Mouse (Mus musculus): Measurements from ENCODE around the gene Itfg2. TPM values are rescaled to one million over a fixed set of nuclear protein-coding genes. Genes with fewer than 3 reads are reported as not detected.

The Itfg2 gene
- total RNA-seq (2021) = 10 to 100 TPM; 16.4 to 19.9 TPM
- long read RNA-seq, experiment 1, transcript Itfg2-201 (12 exons, 2,320 nt) = major isoform, 26 of 34 reads
- long read RNA-seq, experiment 1, partial matches to known transcripts = 1 of 34 reads
- long read RNA-seq, experiment 1, other reads (novel, unspliced or antisense) = 4 of 34 reads
- long read RNA-seq, experiment 2, transcript Itfg2-201 (12 exons, 2,320 nt) = major isoform, 16 of 22 reads
- long read RNA-seq, experiment 2, partial matches to known transcripts = 0 of 22 reads
- long read RNA-seq, experiment 2, other reads (novel, unspliced or antisense) = 2 of 22 reads

GRCm38 (mm10) chr6:128424269-128425019 is at the start of gene Itfg2:
Itfg2 (minus strand) TSS chr6:128424931.
- peak; percentile 97 for DNase-seq (ENCODE audit: low spot score)

DNA sequence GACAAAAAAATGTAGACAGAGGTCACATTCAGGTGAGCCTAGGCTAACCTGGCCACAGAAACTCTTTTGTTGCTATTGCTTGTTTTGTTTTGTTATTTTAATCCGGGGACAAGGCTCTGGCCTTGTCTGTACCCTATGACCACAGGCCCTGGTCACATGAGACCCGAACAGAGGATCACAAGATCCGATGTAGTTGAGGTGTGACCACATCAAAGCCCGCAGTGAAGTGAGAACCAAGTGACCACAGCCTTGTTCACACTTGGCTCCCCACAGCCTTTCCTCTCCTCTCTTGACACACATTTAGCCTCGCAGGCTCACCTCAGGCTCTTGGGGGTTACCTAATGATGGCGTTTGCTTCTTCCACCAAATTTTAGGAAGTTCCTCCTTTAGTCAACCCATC is 49.4 kb upstream of the Itfg2 start:
- DNase-seq (ENCODE audit: low spot score) = no peak

DNA sequence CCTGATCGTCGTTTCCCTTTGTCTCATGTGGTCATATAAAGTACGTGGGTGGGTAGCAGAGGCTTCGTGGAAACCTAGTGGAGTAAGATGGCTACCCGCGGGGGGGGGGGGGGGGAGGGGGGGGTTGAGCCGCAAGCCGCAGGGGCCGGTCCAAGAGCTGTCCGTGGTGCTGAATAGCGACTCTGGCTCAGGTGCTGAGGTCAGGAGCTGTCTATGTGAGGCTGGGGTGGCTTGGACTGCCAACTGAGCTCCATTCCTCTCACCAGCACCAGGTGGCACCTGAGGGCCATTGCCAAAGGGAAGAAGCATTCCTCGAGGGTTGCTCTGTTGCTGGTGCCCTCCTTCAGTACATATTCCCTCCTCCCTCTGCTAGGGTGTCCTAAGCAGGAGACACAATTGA is 44.7 kb upstream of the Itfg2 start:
- DNase-seq (ENCODE audit: low spot score) = no peak

- DNase-seq (ENCODE audit: low spot score) = no peak
Measured at GRCm38 (mm10) chr6:128467298-128467697, 42.6 kb upstream of the Itfg2 start.

GRCm38 (mm10) chr6:128466563-128466962 is 41.8 kb upstream of the Itfg2 start:
- DNase-seq (ENCODE audit: low spot score) = no peak

- DNase-seq (ENCODE audit: low spot score) = no peak
Measured at GRCm38 (mm10) chr6:128466043-128466442, 41.3 kb upstream of the Itfg2 start.

GRCm38 (mm10) chr6:128464996-128465395 is 40.3 kb upstream of the Itfg2 start:
- DNase-seq (ENCODE audit: low spot score) = no peak

DNA sequence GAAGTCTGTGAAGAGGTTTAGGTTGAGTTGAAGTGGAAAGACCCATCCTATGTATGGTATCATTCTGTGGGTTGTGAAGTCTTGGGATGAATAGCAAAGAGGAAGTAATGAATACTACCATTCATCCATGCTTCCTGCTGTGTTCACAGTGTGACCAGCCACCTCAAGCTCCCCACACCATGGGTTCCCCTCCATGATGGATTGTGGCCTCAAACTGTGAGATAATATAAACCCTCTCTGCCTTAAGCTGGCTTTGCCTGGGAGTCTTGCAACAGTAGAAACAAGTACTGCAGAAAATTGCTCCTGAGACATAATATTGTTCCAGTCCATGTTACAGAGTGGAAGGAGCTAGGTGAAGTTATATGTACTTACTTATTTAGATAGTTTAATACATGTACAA is 36.9 kb upstream of the Itfg2 start:
- no peak for DNase-seq (ENCODE audit: low spot score)

GRCm38 (mm10) chr6:128460729-128461503 is 36.2 kb upstream of the Itfg2 start:
- DNase-seq (ENCODE audit: low spot score) = no peak

DNA sequence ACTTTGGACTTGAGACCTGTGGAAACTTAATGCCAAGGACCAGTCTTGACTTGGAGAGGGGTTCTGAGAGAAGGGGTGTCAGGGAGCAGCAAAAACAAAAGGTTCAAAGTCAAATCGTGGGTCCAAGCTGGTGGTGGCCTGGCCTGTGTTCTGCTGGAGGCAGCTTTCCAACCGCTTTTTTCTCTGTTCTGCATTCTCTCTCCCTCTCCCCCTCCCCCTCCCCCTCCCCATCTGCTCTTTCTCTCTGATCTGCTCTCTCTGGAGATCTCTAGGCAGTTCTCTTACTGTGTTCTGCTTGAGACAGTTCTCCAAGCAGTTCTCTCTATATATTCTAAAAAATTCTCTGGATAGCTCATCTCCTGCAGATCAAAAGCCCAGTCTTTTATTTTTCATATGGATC is 35.6 kb upstream of the Itfg2 start:
- DNase-seq (ENCODE audit: low spot score) = no peak

DNA sequence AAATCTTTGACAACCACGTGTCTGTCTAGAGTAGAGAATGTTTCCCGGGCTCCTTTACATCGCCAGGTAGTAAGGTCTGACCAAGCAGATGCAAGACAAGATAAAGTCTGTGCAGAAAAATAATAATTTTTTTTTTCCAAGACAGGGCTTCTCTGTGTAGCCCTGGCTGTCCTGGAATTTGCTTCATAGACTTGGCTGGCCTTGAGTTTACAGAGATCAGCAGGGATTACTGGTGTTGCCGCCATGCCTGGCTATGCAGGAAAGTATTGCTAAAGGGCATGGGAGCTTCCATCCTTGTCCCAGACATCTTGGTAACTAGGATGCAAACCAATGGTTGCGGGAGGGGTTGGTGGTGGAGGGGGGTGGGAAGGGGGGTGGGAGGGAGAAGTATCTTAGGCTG is 32.5 kb upstream of the Itfg2 start:
- no peak for DNase-seq (ENCODE audit: low spot score)

DNA sequence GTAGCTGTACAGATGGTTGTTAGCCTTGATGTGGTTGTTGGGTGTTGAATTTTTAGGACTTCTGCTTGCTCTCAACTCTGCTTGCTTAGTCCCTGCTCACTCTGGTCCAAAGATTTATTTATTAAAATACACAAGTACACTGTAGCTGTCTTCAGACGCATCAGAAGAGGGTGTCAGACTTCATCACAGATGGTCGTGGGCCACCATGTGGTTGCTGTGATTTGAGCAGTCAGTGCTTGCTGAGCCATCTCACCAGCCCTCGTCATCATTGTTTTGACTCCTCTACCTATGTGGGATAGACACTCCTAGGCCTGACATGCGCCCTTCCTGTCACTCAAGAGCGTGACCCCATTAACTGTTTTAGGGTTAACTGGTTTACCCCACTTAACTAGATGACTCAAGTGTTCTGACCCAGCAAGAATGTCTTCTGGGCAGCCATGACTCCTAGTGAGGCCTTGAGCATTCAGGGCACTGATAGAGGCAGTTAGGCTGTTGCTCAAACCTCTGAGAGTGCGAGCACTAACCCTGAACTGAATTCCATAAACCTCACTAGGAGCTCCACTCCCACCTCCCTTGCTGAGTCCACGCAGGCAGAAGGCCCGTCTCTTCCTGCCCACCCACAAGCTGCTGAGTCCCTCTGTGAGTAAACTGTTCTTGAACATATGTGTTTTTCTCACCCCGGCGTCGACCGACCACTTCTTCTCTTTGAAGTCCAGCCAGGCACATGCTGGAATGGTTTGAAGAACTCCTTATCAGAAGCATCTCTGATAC is 31.3 kb upstream of the Itfg2 start:
- DNase-seq (ENCODE audit: low spot score) = no peak

- no peak for DNase-seq (ENCODE audit: low spot score)
Measured at GRCm38 (mm10) chr6:128447063-128447462, 22.3 kb upstream of the Itfg2 start.

DNA sequence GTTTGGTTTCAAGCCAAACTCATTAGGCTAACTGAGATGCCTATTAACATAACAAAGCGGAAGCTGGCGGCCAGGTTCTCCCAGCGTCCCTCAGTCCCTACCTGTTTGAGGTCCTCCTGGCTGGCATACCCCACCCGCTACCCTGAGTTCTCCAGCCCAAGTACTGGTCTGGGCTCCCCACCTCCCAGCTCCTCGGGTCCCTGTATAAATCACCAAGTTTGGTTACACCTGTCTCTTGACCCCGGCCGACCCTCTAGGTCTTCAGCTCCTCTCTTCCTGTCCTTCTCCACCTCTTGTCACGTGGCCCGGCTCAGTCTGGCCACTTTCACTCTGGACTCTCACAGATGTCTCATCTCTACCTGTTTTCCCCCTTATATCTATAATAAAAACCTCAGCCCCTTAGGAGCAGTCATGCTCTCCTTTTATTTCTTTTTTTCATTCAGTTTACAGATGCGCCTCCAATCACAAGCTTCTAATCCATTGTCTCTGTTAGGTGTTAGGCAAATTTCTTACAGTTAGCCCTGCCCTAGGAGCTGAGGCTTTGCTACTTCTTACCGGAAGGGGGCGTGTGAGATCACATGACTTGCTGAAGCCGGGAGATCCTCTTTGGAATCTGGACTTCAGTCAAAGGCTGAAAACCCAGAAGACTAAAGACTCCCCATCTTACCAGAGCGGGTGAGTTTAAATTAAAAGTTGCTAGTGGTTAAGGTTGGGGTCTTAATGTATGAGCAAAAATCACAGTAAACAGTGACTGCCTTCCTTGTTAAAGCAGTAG is 21.2 kb upstream of the Itfg2 start:
- peak; percentile 78 for DNase-seq (ENCODE audit: low spot score)

DNA sequence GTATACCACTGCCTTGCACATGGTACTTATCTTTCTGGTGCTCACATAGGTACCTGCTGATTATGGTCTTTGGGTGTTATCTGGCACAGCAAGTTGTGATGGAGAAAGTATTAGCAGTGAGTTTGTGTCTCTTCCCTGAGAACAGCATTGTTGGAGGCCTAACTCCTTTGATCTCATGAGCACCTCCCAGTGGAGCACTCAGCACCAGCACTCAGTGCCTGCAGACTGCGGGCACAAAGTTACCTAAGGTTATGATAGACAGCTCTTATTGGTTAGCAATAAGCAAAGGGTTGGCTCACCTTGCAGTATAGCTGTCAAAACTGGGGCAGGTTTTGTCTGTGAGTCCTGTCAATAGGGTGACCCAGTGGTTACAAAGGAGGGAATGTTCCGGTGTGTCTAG is 15.5 kb upstream of the Itfg2 start:
- DNase-seq (ENCODE audit: low spot score) = no peak

GRCm38 (mm10) chr6:128438871-128439341 is 14.2 kb upstream of the Itfg2 start:
- no peak for DNase-seq (ENCODE audit: low spot score)

DNA sequence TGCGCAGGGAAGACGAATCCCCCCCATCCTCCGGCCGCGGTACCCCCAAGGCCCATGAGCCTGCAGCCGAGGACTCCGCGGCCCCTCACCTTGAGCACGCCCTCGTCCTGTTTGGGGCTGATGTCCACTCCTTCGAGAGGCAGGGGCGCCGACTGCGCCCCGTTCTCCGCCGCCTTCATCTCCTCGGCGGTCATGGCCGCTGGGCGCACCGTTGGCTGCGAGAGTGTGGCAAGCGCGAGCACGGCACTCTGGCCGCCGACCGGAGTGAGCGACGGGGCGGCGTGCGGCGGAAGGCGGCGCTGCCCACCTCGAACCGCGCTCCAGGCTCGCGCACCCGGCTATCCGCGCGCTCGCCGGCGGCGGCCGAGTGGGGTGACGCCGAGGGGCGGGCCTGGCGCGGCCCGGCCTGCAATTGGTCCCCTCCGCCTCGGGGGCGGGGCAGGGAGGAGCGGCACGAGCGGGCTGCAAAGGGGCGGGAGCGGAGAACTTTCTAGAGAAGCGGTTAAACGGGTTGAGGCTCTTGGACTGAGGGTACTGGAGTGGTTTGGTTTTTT is 13.7 kb upstream of the Itfg2 start, which contains the start of gene Fkbp4:
Gene Fkbp4, minus strand, starts transcription at position 361 of the 554 bp plus-strand sequence.
- peak; percentile 93 for DNase-seq (ENCODE audit: low spot score)

DNA sequence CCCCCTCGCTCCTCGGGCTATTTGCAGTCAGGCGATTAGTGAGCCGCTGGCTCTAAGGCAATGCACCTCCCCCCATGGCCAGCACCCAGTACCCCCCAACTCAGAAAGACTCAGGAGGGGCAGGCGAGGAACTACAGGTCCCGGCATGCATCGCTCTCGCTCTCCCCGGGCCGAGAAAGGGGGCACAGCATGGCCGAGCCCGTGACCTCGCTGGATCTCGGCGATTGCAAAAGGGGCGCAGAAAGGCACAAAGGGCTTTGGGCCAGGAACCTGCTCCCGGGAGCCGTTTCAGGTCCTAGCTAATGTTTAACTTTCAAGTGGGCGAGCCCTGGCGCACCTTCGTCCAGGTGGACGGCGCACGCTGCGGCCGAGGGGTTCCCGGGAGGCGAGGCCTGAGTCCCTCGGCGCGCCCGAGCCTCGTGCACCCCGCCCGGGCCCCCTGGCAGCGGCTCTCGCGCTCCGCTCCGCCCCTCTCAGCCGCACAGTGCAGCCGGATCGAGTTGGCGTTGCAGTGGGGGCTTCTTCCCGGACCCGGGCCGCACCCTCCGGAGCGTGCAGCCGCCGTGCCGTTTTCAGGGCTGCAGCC is 13.1 kb upstream of the Itfg2 start:
- peak; percentile 53 for DNase-seq (ENCODE audit: low spot score)

- no peak for DNase-seq (ENCODE audit: low spot score)
Measured at GRCm38 (mm10) chr6:128437288-128437687, 12.6 kb upstream of the Itfg2 start.
